ENCODE assay signal across 8 mouse cellular contexts in the genomic region with DNA sequence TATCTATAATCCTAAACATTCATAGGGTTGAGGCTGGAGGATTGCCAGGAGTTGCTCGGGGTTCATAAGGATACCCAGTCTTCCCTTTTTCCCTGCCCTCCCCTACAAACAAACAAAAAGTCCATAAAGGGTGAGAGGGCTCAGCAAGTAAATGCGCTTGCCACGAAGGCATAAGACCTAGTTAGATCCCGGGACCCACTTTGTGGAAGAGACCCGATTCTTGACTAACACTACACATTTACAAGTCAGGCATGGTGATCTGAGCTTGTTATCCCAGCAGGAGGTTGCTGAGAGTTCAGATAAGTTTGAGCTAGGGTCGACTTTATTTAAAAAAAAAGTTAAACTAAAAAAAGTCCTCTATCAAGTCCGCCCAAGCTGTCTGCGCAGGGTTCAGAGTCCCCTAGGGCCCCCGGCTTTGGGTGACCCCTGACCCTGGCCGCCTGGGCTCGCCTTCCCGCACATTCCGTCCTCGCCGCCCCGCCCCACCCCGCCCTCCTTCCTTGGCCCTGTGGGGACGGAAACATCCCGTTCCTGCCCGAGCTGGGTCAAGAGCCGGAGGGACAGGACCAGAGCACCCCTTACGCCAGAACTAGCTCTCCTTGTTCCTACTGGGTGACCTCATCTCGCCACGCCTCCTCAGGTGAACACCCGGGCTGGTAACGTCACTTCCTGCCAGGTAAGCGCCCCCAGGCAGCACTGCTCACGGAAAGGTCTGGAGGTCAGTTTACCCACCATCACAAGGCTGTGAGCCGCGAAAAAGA. TPM values are rescaled to one million over a fixed set of nuclear protein-coding genes. Genes with fewer than 3 reads are reported as not detected.
DNase-seq lines count a peak whose midpoint lies in the region; ATAC-seq and TF ChIP-seq lines count a peak whose summit lies in the region.

No protein-coding gene starts in this region.

- H3K4me3 ChIP-seq in E14TG2a.4 (replicated peaks; ENCODE audit: low read length): peak overlapping the region; percentile 89
- peak overlapping the region; percentile 88 for H3K4me3 ChIP-seq in heart, adult 2 months

- TF ChIP-seq EP300 in heart, adult 2 months (IDR thresholded peaks at IDR 0.05; ENCODE audit: insufficient read depth, low read depth, low read length): peak; percentile 100

- ATAC-seq in activated CD4-positive, CD25-positive, alpha-beta regulatory T cell, adult 4 months: no peak

- peak overlapping the region; percentile 71 for H3K9ac ChIP-seq in heart, adult 2 months (ENCODE audit: low read depth, low read length)

- intact Hi-C loops in heart, adult 2 months (cut with DNase I): no loop called here

- no peak for TF ChIP-seq CTCF in E14TG2a.4 (conservative IDR thresholded peaks at IDR 0.05; ENCODE audit: low read length)
- TF ChIP-seq CTCF in brain, embryonic 14.5 days (IDR thresholded peaks at IDR 0.05; ENCODE audit: borderline replicate concordance, extremely low read depth, insufficient read depth, insufficient read length): no peak
- TF ChIP-seq CTCF in heart, adult 2 months (IDR thresholded peaks at IDR 0.05): no peak

- peaks cover 13% of the 10 kb centered on the region for H3K36me3 ChIP-seq in E14TG2a.4 (ENCODE audit: insufficient read depth, low read length)
- H3K36me3 ChIP-seq in heart, adult 2 months (ENCODE audit: control insufficient read depth, insufficient read depth, low read length): peaks cover 5% of the 10 kb centered on the region; the same call in 1 of the 2 replicates

- H3K9me3 ChIP-seq in E14TG2a.4 (ENCODE audit: low read length): no peaks in the 10 kb centered on the region

- no peak for TF ChIP-seq POLR2A in brain, embryonic 14.5 days (IDR thresholded peaks at IDR 0.05; ENCODE audit: borderline replicate concordance, extremely low read depth, insufficient read depth, insufficient read length, poor library complexity, severe bottlenecking)
- TF ChIP-seq POLR2A in heart, adult 2 months (IDR thresholded peaks at IDR 0.05; ENCODE audit: insufficient read depth, low read depth, low read length): peak; percentile 88

- H3K79me2 ChIP-seq in heart, adult 2 months (replicated peaks; ENCODE audit: control insufficient read depth, insufficient read depth, low read length): no peaks in the 10 kb centered on the region; the same call in 1 of the 2 replicates

- H3K4me1 ChIP-seq in E14TG2a.4 (replicated peaks; ENCODE audit: low read depth, low read length): peaks cover 73% of the 10 kb centered on the region
- H3K4me1 ChIP-seq in heart, adult 2 months (ENCODE audit: control insufficient read depth, insufficient read depth, low read length): peaks cover 7% of the 10 kb centered on the region

- H3K27ac ChIP-seq in heart, adult 2 months: peak overlapping the region; percentile 93

- DNase-seq in brain, embryonic 14.5 days (ENCODE audit: low read depth): peak; percentile 53
- peak; percentile 88 to 91 for DNase-seq in heart, adult 2 months
- peak; percentile 94 for DNase-seq in kidney, adult 8-10 months
- peak; percentile 90 for DNase-seq in lung, postnatal 10 days
- peak; percentile 47 for DNase-seq in spleen, adult 12 weeks (ENCODE audit: low spot score)
- DNase-seq in frontal cortex, adult 2 months (ENCODE audit: extremely low spot score in 1 of 2, low spot score in 1 of 2): no peak

- H3K27me3 ChIP-seq in E14TG2a.4 (ENCODE audit: insufficient read depth, low read length): no peaks in the 10 kb centered on the region
- no peaks in the 10 kb centered on the region for H3K27me3 ChIP-seq in heart, adult 2 months (ENCODE audit: control insufficient read depth, insufficient read depth, low read length)

- whole genome bisulfite sequencing in heart, adult 2 months: 2% methylated on average over 30 of the region's 30 CpGs

RNA-seq across cellular contexts. Expression of gene Plekhg2, which starts 3.8 kb away (rescaled TPM):
- polyA plus RNA-seq in brain, embryonic 14.5 days (2012; rRNA removed): 20.2 and 35.0 TPM in 2 replicates
- total RNA-seq in heart, adult 2 months (2021): 10 to 100 TPM; 10.4 to 14.3 TPM
- 15.9 and 16.3 TPM in 2 replicates for polyA plus RNA-seq in heart, adult 2 months (2012; rRNA removed)
- 4.3 and 6.3 TPM in 2 replicates for polyA plus RNA-seq in frontal cortex, adult 2 months (2012; rRNA removed)
- 10 to 100 TPM; 61.5 to 70.3 TPM for polyA plus RNA-seq in activated CD4-positive, CD25-positive, alpha-beta regulatory T cell, adult 4 months (2017; shearing (Covaris generic))

RNA-seq across cellular contexts. Expression of gene Zfp36, which starts 3.9 kb away (rescaled TPM):
- polyA plus RNA-seq in brain, embryonic 14.5 days (2012; rRNA removed): 4.1 and 4.3 TPM in 2 replicates
- 10 to 100 TPM; 19.4 to 26.3 TPM for total RNA-seq in heart, adult 2 months (2021)
- 26.1 and 28.2 TPM in 2 replicates for polyA plus RNA-seq in heart, adult 2 months (2012; rRNA removed)
- 3.1 and 3.9 TPM in 2 replicates for polyA plus RNA-seq in frontal cortex, adult 2 months (2012; rRNA removed)
- polyA plus RNA-seq in activated CD4-positive, CD25-positive, alpha-beta regulatory T cell, adult 4 months (2017; shearing (Covaris generic)): 100 to 1,000 TPM; 107 to 125 TPM

RNA-seq across cellular contexts. Expression of gene Med29, which starts 16.3 kb away (rescaled TPM):
- polyA plus RNA-seq in brain, embryonic 14.5 days (2012; rRNA removed): 46.5 and 57.7 TPM in 2 replicates
- total RNA-seq in heart, adult 2 months (2021): 10 to 100 TPM; 20.8 to 21.5 TPM
- 48.8 and 50.4 TPM in 2 replicates for polyA plus RNA-seq in heart, adult 2 months (2012; rRNA removed)
- 32.8 and 39.2 TPM in 2 replicates for polyA plus RNA-seq in frontal cortex, adult 2 months (2012; rRNA removed)
- 10 to 100 TPM; 29.7 to 30.6 TPM for polyA plus RNA-seq in activated CD4-positive, CD25-positive, alpha-beta regulatory T cell, adult 4 months (2017; shearing (Covaris generic))

RNA-seq across cellular contexts. Expression of gene Paf1, which starts 16.6 kb away (rescaled TPM):
- polyA plus RNA-seq in brain, embryonic 14.5 days (2012; rRNA removed): 95.0 and 105 TPM in 2 replicates
- 10 to 100 TPM; 41.3 to 42.1 TPM for total RNA-seq in heart, adult 2 months (2021)
- 63.8 and 67.0 TPM in 2 replicates for polyA plus RNA-seq in heart, adult 2 months (2012; rRNA removed)
- 149 and 182 TPM in 2 replicates for polyA plus RNA-seq in frontal cortex, adult 2 months (2012; rRNA removed)
- 10 to 100 TPM; 49.2 to 65.4 TPM for polyA plus RNA-seq in activated CD4-positive, CD25-positive, alpha-beta regulatory T cell, adult 4 months (2017; shearing (Covaris generic))

RNA-seq across cellular contexts. Expression of gene Rps16, which starts 25.7 kb away (rescaled TPM):
- 1,173 and 1,238 TPM in 2 replicates for polyA plus RNA-seq in brain, embryonic 14.5 days (2012; rRNA removed)
- 100 to 1,000 TPM; 496 to 556 TPM for total RNA-seq in heart, adult 2 months (2021)
- 312 and 411 TPM in 2 replicates for polyA plus RNA-seq in heart, adult 2 months (2012; rRNA removed)
- 618 and 661 TPM in 2 replicates for polyA plus RNA-seq in frontal cortex, adult 2 months (2012; rRNA removed)
- 1,000 to 10,000 TPM; 1,380 to 1,513 TPM for polyA plus RNA-seq in activated CD4-positive, CD25-positive, alpha-beta regulatory T cell, adult 4 months (2017; shearing (Covaris generic))

Comparison
In these comparisons a context has a peak if more than half of its experiments do, and no peak if none do; other contexts are left out.
1. DNase-seq: peak in brain, embryonic 14.5 days (single experiment), heart, adult 2 months (2 of 2), kidney, adult 8-10 months (2 of 2), lung, postnatal 10 days (single experiment) and spleen, adult 12 weeks (single experiment); none in frontal cortex, adult 2 months (0 of 2).